Mouse (Mus musculus) spleen, postnatal 36 days (tissue): ENCODE measurements around the gene Gstp2.

ENCODE experiments used
- DNase-seq, 2 experiments: peaks; one replicate each; pipeline ENCODE4 v3.0.0; 2022; ENCODE audit warnings: low spot score in 2 of 2, mixed read lengths in 1 of 2

Gstp2 gene

DNA sequence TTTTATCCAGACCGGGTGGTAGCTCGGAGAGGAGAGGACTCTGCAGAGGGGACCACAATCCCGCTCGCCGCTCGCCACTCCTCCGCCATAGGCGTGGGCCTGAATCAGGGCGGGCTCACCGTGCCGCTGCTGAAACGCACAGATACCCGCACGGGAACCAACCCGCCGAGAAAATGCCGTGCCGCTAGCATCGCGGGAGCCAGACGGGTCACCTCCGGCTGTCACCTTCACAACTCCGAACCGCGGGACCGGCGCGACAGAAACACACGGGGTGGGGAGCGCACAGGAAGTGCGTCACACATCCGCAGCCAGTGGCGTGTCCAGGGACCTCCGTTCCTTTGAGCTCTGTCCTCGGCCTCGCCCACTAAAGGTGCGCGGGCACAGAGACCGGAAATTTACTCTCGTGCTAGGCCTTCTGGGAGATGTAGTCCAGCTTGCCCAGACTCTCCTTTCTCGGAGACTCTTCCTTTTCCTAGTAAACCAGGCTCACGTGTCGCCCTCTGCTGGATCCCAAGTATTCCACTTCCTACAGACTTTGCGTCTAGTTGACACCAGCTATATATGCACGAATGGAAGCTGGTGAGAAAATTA, 33.3 kb downstream of the Gstp2 start, which contains the start of gene Ndufv1:
TSS of gene Ndufv1 (minus strand) at position 375 of the 591 bp plus-strand sequence.
- peak; percentile 97 to 98 for DNase-seq

DNA sequence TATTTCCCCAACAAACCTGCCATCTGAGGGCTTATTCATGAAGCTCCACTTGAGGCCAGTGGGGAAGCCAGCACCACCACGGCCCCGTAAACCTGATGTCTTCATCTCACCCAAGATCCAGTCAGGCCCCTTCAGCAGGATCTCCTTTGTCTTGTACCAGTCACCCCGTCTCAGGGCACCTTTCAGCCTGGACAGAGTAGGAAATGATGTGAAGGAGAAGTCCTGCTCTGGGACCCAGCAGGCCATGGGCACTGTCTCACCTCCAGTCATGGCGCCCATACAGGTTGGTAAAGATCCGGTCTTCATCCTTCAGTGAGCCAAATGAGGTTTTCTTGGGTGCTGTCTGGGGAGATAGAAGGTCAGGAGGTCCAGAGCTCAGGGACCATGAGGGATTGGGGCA, 34.7 kb downstream of the Gstp2 start:
- no peak for DNase-seq

DNA sequence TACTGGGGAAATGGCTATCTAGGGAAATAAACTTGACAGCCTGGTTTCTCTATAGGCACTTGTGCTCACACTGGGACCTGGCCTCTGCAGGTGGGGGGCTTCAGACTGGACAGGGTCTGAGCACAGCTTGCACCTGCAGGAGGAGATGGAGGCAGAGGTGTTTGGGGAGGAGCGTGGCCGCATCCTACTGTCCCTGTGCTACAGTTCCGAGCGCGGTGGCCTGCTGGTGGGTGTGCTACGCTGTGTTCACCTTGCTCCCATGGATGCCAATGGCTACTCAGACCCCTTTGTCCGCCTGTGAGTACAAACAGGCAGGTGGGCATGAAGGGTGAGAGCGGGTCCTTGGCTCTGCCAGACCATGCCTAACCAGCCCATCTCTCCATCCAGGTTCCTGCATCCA, 39.9 kb downstream of the Gstp2 start:
- no peak for DNase-seq

DNA sequence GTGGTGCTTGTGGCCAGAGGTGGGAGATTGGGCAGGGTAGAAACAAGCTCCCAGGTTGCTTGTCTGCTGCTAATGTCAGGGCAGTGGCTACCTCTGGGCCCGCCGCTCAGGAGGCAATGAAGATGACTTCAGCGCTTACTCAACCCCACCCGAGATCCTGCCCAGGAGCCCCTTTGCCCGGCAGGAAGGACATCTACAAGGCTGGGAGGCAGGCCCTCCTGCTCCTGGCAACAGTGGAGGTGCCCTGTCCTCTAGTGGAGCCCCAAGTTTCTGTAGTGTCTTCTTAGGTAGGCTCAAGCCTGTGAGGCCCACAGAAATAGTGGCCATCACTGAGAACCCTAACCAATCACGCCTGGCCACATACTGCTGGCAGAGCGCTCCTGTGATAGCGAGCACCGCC, 40.7 kb downstream of the Gstp2 start:
- DNase-seq, result no peak

DNA sequence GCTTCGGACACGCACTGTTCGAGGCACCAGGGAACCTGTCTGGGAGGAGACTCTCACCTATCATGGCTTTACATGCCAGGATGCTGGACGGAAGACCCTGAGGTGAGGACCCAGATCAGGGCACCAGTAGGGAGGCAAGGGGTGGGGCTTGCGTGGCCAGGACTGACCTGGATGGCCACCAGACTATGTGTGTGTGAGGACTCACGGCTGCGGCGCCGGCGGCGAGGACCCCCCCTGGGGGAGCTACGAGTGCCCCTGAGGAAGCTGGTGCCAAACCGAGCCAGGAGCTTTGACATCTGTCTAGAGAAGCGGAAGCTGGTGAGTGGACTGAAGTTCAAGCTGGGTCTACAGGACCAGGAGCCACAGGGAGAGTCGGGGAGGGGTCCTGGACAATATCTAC, 41.5 kb downstream of the Gstp2 start:
- no peak for DNase-seq

DNA sequence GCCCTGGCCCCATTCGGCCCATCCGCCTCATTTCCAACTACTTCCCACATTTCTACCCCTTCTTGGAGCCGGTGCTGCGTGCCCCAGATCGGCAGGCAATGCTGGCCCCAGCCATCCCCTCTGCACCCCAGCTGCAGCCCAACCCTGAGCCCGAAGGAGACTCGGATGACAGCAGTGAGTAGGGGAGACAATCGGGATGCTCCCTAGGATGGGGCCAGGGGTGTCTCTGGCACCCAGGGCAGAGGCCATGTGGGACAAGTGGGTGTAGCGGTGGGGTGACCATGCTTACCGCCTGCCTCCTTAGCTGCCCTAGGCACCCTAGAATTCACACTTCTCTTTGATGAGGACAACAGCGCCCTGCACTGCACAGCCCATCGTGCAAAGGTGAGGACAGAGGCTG, 42.2 kb downstream of the Gstp2 start:
- no peak for DNase-seq

DNA sequence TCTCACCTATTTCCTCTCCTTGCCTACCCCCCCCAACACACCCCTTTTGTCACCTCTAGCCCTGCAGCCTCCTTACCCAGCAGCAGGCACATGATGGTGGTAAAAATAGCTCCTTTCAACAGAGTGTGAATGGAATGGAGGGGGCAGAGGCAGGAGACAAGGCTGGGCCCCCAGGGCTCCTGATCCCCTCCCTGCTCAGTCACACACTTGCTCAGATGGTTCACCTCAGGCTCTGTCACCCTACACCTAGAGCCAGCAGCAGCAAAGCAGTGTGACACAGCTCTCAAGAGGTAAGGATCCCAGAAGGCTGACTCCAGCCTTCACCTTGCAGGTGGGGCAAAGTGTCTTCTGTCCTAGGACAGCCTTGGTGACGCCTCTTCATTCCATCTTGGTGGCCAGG, 42.7 kb downstream of the Gstp2 start, which contains the start of gene Doc2g:
TSS of gene Doc2g (plus strand) at position 202 of the 400 bp plus-strand sequence.
- DNase-seq, result no peak

DNA sequence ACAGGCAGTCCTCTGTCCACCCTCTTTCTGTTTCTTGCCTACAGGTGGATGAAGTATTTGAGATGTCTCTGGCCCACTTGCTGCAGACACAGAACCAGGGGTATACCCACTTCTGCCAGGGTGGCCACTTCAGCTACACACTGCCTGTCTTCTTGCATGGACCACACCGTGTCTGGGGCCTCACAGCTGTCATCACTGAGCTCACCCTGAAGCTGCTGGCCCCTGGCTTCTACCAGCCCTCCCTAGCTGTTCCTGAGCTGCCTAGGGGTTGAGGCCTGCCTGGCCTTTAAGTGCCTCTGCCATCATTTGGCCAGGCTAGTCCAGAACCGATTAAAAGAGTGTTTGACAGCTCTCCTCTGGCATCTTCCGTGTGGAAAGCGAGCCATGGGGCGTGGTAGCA, 44.1 kb downstream of the Gstp2 start:
- no peak for DNase-seq

DNA sequence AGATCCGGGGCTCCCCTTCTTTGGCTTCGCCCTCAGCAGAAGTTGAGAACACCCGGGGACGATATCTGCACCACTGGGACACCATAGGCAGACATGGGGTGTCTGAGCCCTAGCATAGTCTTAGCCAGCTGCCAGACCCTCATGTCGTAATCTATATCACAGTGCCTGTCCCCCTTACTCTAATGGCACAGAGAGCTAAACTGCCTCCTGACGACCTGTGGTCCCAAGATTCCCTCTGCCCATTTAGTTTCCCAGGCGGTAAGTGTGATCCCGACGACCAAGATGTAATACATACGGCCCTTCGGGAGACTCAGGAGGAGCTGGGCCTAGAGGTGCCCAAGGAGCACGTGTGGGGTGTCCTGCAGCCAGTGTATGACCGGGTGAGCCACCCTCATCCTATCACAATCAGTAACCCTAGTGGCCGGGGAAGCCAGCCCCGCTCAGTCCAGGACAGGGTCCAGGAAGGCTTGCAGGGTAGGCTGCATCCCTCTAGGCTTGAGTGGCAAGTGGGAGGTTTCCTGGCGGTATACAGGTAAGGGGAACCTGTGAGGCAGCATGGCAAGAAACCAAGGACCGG, 44.8 kb downstream of the Gstp2 start:
- DNase-seq, result no peak

DNA sequence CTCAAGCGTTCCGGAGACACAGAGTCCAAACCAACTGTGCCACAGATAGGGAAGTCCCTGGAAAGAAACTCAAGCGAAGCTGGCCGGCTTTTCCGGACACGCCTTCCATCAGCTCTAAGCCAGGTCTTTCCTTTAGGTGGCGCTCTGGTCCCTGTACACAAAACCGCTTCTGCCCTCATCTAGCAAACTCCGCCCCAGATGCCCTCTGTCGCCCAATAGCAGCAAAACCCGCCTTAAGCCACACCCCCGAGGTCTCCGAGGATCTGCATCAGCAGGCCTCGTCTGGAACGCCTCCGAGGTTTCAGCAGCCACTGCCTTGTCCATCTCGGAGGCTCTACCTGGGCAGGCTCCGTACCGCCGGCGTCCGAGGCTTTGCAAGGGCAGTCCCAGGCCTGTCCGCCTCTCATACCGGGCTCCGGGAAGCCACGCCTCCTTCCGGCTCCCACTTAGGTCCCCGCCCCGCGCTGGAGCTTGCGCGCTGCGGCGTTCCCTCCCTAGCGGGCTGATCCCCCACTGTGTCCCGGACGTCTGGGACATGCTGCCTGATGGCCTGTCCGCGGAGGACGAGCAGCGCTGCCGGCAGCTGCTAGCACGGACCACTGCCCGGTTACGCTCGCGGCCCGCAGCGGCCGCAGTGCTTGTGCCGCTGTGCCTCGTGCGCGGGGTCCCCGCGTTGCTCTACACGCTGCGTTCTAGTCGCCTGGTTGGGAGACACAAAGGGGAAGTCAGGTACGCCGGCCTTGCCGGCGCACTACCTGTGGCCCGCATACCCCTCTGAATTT, 45.5 kb downstream of the Gstp2 start, which contains the start of the genes Nudt8 and Gm49405:
TSS of gene Nudt8 (plus strand) at position 462 of the 782 bp plus-strand sequence.
TSS of gene Gm49405 (plus strand) at position 508 of the 782 bp plus-strand sequence.
- DNase-seq, result peak; percentile 95 to 96

DNA sequence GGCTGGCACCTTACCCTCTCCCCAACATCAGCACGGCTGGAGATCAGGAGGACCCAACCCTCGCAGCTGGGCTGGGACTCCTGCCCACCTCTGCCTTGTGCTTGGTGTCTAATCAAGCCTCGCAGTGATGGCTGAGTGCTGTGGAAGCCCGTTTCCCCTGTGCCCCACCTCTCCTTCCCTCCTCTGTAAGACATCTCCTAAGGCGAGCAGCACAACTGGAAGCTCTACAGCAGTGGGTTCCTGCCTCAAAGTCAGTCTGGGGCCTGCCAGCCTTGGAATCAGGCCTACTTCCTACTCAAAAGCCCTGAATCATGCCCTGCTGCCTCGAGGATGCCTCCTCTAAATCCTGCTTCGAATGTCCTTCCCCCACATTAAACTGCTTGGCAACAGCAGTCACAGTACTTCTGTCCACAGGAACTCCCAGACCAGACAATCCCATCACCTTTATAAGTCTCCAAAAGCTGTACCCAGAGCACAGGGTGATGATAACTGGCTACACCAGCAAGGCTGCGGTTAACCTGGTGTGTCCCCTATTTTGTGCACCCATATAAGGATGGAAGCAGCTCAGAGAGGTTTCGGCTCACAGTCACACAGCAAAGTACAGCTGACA, 46.6 kb downstream of the Gstp2 start:
- DNase-seq, result no peak

DNA sequence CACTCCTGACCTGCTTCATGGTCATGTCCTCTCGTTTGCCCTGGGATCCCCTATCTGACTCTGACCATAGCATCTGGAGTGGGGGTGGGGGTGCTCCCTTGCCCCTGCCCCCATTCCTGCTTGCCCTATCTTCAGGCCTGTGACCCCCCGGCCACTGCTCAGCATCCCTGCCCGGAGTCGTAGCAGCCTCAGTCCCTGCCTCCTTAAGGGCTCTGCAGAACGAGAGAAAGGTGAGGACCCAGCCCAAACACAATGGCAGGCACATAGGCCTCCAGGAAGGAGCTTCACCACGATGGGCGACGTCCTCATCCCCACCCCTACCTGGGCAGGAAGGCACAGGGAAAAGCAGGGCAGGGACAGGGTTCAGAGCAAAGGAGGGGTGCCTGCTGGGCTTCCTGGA, 47.5 kb downstream of the Gstp2 start:
- DNase-seq, result no peak

DNA sequence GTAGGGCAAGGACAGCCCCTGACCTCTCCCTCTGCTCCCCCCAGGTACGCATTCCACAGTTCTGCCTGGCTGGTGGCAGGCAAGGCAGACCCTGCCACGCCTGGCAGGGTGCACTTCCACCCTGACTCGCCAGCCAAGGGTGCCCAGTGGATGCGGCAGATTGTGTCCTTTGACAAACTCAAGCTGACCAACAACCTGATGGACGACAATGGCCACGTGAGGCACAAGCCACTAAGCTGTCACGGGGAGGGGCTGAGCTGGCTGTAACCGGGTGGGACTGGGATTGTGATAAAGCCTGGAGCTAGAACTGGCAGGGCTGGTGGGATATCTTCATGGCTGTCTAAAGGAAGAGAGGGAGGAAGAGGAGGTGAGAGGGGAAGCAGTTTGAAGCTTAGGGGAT, 48.6 kb downstream of the Gstp2 start:
- no peak for DNase-seq

DNA sequence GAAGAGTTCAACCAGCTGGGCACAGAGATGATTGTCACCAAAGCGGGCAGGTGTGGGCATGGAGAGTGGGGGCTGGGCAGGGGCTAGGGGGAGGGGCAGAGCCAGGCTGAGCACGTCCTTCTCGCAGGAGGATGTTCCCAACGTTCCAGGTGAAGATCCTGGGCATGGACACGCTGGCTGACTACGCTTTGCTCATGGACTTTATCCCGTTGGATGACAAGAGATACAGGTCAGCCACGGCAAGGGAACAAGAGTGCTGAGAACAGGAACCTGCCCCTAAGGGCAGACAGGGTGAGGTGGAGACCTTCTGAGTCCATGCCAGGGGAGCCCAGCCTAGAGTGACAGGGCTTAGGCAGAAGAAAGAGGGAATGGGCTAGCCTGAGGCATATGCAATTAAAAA, 49.1 kb downstream of the Gstp2 start:
- DNase-seq, result no peak

DNA sequence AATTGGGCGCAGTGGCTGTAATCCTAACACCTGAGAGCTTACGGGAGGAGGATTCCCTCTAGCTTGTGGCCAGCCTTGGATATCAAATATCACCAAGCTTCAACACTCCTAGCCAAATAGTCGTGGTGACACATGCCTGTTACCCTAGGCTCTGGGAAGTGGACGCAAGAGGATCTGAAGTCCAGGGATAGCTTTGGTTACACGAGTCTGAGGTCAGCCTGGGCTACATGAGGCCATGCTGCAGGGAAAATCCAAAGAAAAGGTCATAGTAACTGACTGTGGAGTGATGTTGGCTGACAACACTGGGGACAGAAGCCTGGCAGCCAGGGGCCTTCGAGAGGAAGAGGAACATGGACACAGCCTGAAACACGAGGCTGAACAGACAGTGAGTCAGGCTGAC, 49.7 kb downstream of the Gstp2 start:
- DNase-seq, result no peak

DNA sequence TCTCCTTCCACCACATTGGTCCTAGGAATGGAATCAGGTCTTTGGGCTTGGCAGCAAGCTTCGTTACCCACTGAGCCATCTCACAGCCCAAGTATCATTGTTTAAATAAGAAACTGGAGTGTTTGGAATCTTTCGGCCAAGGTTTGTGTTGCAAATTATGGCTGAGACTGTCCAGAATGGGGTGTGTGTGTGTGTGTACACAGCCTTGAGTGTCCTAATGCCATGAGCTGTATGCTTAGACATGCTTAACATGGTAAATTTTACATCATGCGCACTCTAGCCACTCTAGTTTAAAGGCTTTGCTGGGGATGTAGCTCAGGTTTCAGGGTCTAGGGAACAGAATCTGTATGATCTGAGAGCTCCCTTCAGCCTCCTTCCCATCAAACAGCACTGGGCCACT, 50.3 kb downstream of the Gstp2 start:
- no peak for DNase-seq

DNA sequence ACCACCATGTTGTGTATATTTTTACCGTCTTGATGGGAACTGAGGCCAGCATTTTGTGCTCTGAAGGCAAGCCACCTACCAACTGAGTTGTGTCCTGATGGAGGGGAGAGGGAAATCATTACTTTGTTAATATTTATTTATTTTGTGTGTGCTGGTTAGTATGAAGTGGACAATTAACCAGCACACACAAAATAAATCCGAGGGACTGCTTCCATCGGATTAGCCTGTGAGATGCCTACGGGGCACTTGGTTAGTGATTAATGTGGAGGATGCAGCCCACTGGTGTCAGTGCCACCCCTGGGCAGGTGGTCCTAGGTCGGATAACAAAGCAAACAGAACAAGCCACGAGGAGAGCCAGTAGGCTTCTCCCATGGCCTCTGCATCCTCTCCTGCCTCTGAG, 50.9 kb downstream of the Gstp2 start:
- DNase-seq, result no peak

DNA sequence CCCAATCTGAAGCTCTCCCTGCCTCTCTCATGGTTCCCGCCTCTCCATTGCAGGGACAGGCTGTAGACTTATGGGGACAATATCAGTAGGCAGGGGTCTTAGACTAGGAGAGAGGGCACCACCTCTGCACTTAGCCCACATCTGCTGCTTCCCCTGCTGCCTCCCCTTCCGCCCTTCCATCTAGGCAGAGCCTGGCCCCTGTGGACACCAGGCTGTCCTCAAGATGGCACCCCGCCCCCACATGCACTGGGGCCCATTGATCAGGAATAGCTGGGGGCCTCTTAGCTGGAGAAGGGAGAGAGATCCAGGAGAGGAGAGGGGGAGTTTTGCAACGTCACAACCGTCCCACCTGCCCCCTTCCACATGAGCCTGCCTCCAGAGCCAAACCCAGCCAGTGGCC, 53.4 kb downstream of the Gstp2 start, which contains the start of gene Tbx10:
TSS of gene Tbx10 (plus strand) at position 337 of the 400 bp plus-strand sequence.
- no peak for DNase-seq

DNA sequence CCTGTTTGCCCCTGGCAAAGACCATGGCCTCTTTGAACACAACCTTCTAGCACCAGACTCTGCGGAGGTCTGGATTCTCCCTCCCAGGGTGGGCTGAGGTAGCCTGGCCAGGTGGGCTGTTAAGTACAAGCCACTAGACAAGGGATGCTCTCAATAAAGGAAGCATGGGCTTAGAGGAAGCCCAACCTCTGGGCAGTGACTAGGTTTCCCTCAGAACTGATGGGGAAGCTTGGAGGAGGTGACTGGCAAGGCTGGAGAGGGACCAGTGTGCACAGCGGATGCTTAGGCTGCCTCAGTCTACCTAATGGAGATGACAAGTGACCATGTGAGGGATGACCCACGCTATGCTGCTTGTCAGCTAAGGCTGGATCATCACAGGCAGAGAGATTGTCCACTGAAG, 53.9 kb downstream of the Gstp2 start:
- DNase-seq, result no peak

DNA sequence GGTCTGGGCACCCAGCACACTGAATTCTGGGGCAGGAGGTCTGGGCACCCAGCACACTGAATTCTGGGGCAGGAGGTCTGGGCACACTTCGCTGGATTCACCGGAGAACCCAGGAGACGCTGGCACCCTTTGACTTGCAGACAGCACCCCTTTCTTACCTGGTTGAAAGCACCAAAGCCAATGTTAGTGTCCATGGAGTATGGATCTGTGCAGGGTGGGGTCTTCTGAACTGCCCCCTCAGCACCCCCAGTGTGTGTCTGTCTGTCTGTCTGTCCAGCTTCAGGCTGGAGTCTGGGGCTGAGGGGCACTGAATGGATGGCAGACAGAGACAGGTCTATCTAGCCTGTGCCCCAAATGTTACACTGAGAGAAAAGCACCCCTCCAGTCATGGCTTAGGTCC, 54.3 kb downstream of the Gstp2 start:
- DNase-seq, result no peak

DNA sequence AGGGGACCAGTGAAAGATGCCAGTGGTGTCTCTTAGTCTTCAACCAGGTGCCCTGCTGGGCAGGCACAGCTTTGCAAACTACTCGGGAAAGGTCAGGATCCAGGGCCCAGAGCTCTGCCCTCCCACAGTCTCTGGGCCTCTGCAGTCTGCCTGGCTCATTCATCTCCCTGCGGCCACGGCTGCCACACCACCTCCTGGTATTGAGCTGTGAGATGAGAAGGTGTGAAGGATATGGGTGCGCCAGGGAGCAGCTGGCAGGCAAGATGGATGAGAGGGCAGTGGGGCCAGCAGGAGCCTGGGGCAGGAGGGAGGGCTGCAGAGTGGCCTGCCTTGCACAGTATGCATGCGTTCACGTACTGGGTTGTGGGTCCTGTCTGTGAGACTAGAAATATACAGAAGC, 55.0 kb downstream of the Gstp2 start:
- DNase-seq, result no peak
